Mouse (Mus musculus): Measurements from ENCODE around the gene Cel. TPM values are rescaled to one million over a fixed set of nuclear protein-coding genes. Genes with fewer than 3 reads are reported as not detected.
"Not testable (repeated sequence)": the region's sequence is repeated elsewhere in the genome, so short reads cannot be mapped to it uniquely, and the experiment has no call there.

Gene Cel
- polyA plus RNA-seq, 1 experiment = 0.10 TPM

DNA sequence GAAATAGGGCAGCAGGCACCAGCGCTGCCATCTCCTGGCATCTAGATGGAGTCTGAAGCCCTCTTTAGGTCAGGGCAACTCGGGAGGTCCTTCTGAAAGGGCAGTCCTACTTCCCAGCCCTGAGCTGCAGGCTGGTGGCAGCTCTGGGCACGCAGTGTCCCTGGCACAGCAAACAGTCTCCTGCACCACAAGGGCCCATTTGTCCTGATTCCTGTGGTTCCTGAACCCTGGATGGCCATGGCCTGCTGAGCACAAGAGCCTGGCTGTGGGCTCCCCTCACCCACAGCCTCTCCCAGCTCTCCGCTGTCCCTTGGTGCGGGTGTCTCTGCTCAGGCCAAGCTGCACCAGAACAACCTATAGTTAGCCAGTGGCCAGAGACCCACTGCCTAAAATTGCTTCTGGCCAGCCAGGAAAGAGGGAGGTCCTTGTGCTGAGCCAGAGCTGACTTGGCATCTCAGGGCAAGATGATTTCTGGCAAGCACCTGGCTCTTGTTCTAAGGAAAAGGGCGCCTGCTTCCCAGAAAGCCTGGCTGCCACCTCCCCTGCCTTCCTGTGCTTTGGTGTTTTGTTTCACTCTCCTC lies 41.5 kb downstream of the Cel start:
- Histone ChIP-seq H3K27ac (ENCODE audit: insufficient read depth, low read length) (peak overlapping the region; percentile 86), H3K4me3 (replicated peaks; ENCODE audit: insufficient read depth, low read depth, low read length) (no peak overlapping the region), H3K4me1 (ENCODE audit: control insufficient read depth, insufficient read depth, low read length) (peaks cover 67% of the 10 kb centered on the region), H3K27me3 (ENCODE audit: control insufficient read depth, insufficient read depth, low read length) (no peaks in the 10 kb centered on the region)
- TF ChIP-seq POLR2A (IDR thresholded peaks at IDR 0.05; ENCODE audit: borderline replicate concordance, insufficient read depth, low read length) = no peak
- TF ChIP-seq CTCF (IDR thresholded peaks at IDR 0.05; ENCODE audit: borderline replicate concordance, insufficient read depth, low read depth, low read length) = no peak
- WGBS = 16% methylated on average over 6 of the region's 6 CpGs
- DNase-seq = peak; percentile 67 to 73

DNA sequence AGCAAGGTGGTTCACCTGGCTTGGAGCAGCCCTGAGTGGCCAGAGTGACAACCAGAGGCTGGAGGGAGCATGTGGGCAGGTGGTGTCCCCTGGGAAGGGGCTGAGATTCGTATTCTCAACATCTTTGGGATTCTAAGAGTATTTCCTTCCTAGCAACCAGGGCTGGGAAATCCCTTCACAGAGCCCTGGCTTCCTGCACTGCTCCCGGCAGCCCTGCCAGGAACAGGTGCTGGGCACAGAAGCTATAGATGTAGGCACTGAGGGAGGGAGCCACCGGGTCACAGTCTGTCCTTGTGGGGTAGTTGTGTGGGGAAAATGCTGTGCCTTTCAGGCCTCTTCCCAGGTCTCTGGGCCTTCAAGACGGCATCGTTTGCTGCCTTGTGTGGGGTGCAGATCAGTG lies 42.6 kb downstream of the Cel start:
- H3K27me3 ChIP-seq (ENCODE audit: control insufficient read depth, insufficient read depth, low read length) = no peaks in the 10 kb centered on the region
- H3K4me3 ChIP-seq (replicated peaks; ENCODE audit: insufficient read depth, low read depth, low read length) = no peak overlapping the region
- WGBS = 5% methylated on average over 5 of the region's 5 CpGs
- peak; percentile 75 to 82 for DNase-seq
- H3K27ac ChIP-seq (ENCODE audit: insufficient read depth, low read length) = peak overlapping the region; percentile 86
- TF ChIP-seq CTCF (IDR thresholded peaks at IDR 0.05; ENCODE audit: borderline replicate concordance, insufficient read depth, low read depth, low read length) (no peak), POLR2A (IDR thresholded peaks at IDR 0.05; ENCODE audit: borderline replicate concordance, insufficient read depth, low read length) (no peak)
- peaks cover 61% of the 10 kb centered on the region for H3K4me1 ChIP-seq (ENCODE audit: control insufficient read depth, insufficient read depth, low read length)

- no peak for TF ChIP-seq CTCF (IDR thresholded peaks at IDR 0.05; ENCODE audit: borderline replicate concordance, insufficient read depth, low read depth, low read length)
- TF ChIP-seq POLR2A (IDR thresholded peaks at IDR 0.05; ENCODE audit: borderline replicate concordance, insufficient read depth, low read length) = no peak
- WGBS = 33% methylated on average over 2 of the region's 2 CpGs
- Histone ChIP-seq H3K27ac (ENCODE audit: insufficient read depth, low read length) (no peak overlapping the region), H3K4me3 (replicated peaks; ENCODE audit: insufficient read depth, low read depth, low read length) (no peak overlapping the region), H3K27me3 (ENCODE audit: control insufficient read depth, insufficient read depth, low read length) (no peaks in the 10 kb centered on the region), H3K4me1 (ENCODE audit: control insufficient read depth, insufficient read depth, low read length) (peaks cover 48% of the 10 kb centered on the region)
- no peak for DNase-seq
Observed at GRCm38 (mm10) chr2:28518231-28518630, 45.0 kb downstream of the Cel start.

GRCm38 (mm10) chr2:28517206-28517909 lies 45.8 kb downstream of the Cel start:
- TF ChIP-seq POLR2A (IDR thresholded peaks at IDR 0.05; ENCODE audit: borderline replicate concordance, insufficient read depth, low read length) (no peak), CTCF (IDR thresholded peaks at IDR 0.05; ENCODE audit: borderline replicate concordance, insufficient read depth, low read depth, low read length) (peak; percentile 90)
- Histone ChIP-seq H3K4me3 (replicated peaks; ENCODE audit: insufficient read depth, low read depth, low read length) (no peak overlapping the region), H3K4me1 (ENCODE audit: control insufficient read depth, insufficient read depth, low read length) (peaks cover 44% of the 10 kb centered on the region), H3K27ac (ENCODE audit: insufficient read depth, low read length) (no peak overlapping the region), H3K27me3 (ENCODE audit: control insufficient read depth, insufficient read depth, low read length) (no peaks in the 10 kb centered on the region)
- peak; percentile 68 to 78 for DNase-seq
- 50% methylated on average over 5 of the region's 5 CpGs for WGBS

GRCm38 (mm10) chr2:28514489-28514888 lies 48.7 kb downstream of the Cel start:
- H3K4me1 ChIP-seq (ENCODE audit: control insufficient read depth, insufficient read depth, low read length) = peaks cover 20% of the 10 kb centered on the region

GRCm38 (mm10) chr2:28513431-28514370 lies 49.5 kb downstream of the Cel start:
- TF ChIP-seq CTCF (IDR thresholded peaks at IDR 0.05; ENCODE audit: borderline replicate concordance, insufficient read depth, low read depth, low read length) = no peak
- no peak for TF ChIP-seq POLR2A (IDR thresholded peaks at IDR 0.05; ENCODE audit: borderline replicate concordance, insufficient read depth, low read length)
- peak; percentile 62 to 69 for DNase-seq
- WGBS = 4% methylated on average over 47 of the region's 47 CpGs
- Histone ChIP-seq H3K27ac (ENCODE audit: insufficient read depth, low read length) (peak overlapping the region; percentile 79), H3K4me3 (replicated peaks; ENCODE audit: insufficient read depth, low read depth, low read length) (peak overlapping the region; percentile 57), H3K27me3 (ENCODE audit: control insufficient read depth, insufficient read depth, low read length) (no peaks in the 10 kb centered on the region), H3K4me1 (ENCODE audit: control insufficient read depth, insufficient read depth, low read length) (peaks cover 20% of the 10 kb centered on the region)

More at GRCm38 (mm10) chr2:28514489-28514888, 48.7 kb downstream of the Cel start:
- Histone ChIP-seq H3K27ac (ENCODE audit: insufficient read depth, low read length) (no peak overlapping the region), H3K27me3 (ENCODE audit: control insufficient read depth, insufficient read depth, low read length) (no peaks in the 10 kb centered on the region), H3K4me3 (replicated peaks; ENCODE audit: insufficient read depth, low read depth, low read length) (peak overlapping the region; percentile 57)
- 8% methylated on average over 5 of the region's 5 CpGs for WGBS
- peak; percentile 81 to 91 for DNase-seq
- TF ChIP-seq CTCF (IDR thresholded peaks at IDR 0.05; ENCODE audit: borderline replicate concordance, insufficient read depth, low read depth, low read length) = peak; percentile 93
- no peak for TF ChIP-seq POLR2A (IDR thresholded peaks at IDR 0.05; ENCODE audit: borderline replicate concordance, insufficient read depth, low read length)

DNA sequence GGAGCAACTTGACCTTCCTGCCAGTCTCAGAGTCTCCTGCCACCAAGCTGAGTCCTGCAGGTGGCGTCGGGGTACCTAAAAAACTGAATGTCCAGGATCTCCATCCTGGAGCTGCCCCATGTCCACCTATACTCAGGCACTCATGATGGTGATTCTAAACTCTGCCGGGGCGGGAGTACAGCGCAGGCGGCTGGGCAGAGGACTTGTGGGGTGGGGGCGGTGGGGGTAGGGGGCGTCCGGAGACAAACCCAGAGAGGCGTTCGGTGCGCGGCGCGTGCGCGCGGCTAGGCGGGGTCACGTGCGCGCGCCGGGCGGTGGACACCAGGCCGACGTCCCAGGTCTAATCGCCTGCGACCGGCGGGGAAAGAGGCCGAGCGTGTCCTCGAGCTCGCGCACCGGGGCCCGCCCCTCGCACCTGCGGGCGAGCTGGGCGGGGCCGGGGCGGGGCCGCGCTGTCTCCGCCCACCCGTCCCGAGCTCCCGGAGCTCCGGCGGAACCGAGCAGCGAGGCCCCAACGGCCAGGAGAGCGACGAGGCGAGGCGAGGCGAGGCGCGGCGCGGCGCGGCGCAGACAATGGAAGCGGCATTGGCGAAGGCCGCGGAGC lies 50.3 kb downstream of the Cel start, which contains the start of gene Ralgds:
Gene Ralgds, plus strand, starts transcription at position 328 of the 604 bp plus-strand sequence.
- under 1% methylated on average over 70 of the region's 71 CpGs for WGBS
- H3K4me3 ChIP-seq (replicated peaks; ENCODE audit: insufficient read depth, low read depth, low read length) = peak within 1 kb of the TSS; percentile 57
- H3K4me1 ChIP-seq (ENCODE audit: control insufficient read depth, insufficient read depth, low read length) = peaks cover 19% of the 10 kb centered on the region
- no peaks in the 10 kb centered on the region for H3K27me3 ChIP-seq (ENCODE audit: control insufficient read depth, insufficient read depth, low read length)
- peak; percentile 84 to 88 for DNase-seq
- TF ChIP-seq POLR2A (IDR thresholded peaks at IDR 0.05; ENCODE audit: borderline replicate concordance, insufficient read depth, low read length) (peak; percentile 51; the same call in 1 of the 2 replicates), CTCF (IDR thresholded peaks at IDR 0.05; ENCODE audit: borderline replicate concordance, insufficient read depth, low read depth, low read length) (peak; percentile 52; the same call in 1 of the 2 replicates)
- H3K27ac ChIP-seq (ENCODE audit: insufficient read depth, low read length) = peak within 1 kb of the TSS; percentile 79

GRCm38 (mm10) chr2:28511600-28511999 lies 51.6 kb downstream of the Cel start:
- peaks cover 12% of the 10 kb centered on the region; the same call in 1 of the 2 replicates for H3K4me1 ChIP-seq (ENCODE audit: control insufficient read depth, insufficient read depth, low read length)
- not testable (repeated sequence) for DNase-seq; H3K4me3 ChIP-seq (replicated peaks; ENCODE audit: insufficient read depth, low read depth, low read length); H3K27ac ChIP-seq (ENCODE audit: insufficient read depth, low read length); H3K27me3 ChIP-seq (ENCODE audit: control insufficient read depth, insufficient read depth, low read length)
- WGBS = 52% methylated on average over 5 of the region's 5 CpGs
